Mouse (Mus musculus) G1E-ER4 (cell line): ENCODE results near the gene Rreb1. TPM values are rescaled to one million over a fixed set of nuclear protein-coding genes. Genes with fewer than 3 reads are reported as not detected.

Experiments used
- GATA1 ChIP-seq: IDR thresholded peaks from one replicate; pipeline ENCODE4 v1.8.0; 2012; ENCODE audit warnings: low read length, inconsistent platforms
- polyA plus RNA-seq: library from polyadenylated mRNA; stranded (reverse); fragments of >175 nt; gene quantifications from 2 replicates; pipeline ENCODE4 v1.2.3, GENCODE M21; 2012

Gene Rreb1
- polyA plus RNA-seq, 1 experiment: 80.2 TPM

DNA sequence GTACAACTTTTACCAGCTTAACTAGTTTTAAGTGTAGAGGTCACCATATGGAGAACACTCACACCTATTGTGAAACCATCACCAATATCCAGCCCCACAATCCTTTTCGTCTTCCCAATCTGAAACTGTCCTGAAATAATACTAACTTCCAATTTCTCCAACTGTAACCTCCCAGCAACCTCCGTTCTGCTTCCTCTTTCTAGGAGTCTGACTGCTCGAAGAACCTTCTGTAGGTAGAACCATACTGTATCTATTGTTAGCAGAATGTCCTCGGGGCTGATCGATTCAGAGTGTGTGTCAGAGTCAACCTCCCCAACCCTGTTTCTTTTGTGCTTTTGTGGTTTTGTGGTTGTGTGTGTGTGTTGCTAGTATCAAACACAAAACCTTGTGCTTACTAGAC, 25.0 kb downstream of the Rreb1 start:
- TF ChIP-seq GATA1: no peak

- no peak for TF ChIP-seq GATA1
Measured at GRCm38 (mm10) chr13:37804023-37804422, 25.8 kb downstream of the Rreb1 start.

DNA sequence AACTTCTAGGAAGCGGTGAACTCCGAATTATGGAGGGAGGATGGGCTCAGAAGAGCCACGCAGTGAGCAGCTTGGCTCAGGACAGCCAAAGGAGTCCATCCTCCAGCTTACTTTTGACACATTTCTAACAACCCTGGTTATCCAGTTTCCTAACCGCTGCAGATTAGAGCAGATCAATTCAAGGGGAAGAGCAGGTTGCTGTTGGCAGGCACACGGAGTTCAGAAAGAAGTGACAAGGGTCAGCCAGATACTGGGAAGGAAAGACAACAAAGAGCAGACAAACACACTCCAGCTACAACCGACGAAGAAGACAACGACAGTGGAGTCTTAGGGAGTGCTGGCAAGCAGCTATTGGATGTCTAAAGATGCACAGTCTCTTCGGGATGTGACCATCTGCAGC, 36.8 kb downstream of the Rreb1 start:
- TF ChIP-seq GATA1: no peak

DNA sequence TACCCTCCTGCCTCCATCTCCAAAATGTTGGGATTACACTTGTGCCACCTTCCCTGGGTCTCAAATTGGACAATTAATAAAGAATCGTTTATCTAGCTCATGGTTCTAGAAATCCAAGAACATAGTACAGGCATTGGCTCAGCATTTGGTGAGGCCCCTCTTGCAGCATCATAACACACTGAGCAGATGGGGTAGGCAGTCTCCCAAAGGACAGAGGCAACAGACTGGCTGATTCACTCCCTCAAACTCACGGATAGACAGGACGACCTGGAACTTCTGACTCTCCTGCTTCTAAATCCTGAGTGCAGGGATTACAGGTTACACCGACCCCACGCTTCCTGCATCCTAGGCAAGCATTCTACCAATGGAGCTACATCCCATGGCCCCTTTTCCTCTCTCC, 38.5 kb downstream of the Rreb1 start:
- TF ChIP-seq GATA1: no peak

- TF ChIP-seq GATA1: no peak
Measured at GRCm38 (mm10) chr13:37821413-37821812, 43.2 kb downstream of the Rreb1 start.

DNA sequence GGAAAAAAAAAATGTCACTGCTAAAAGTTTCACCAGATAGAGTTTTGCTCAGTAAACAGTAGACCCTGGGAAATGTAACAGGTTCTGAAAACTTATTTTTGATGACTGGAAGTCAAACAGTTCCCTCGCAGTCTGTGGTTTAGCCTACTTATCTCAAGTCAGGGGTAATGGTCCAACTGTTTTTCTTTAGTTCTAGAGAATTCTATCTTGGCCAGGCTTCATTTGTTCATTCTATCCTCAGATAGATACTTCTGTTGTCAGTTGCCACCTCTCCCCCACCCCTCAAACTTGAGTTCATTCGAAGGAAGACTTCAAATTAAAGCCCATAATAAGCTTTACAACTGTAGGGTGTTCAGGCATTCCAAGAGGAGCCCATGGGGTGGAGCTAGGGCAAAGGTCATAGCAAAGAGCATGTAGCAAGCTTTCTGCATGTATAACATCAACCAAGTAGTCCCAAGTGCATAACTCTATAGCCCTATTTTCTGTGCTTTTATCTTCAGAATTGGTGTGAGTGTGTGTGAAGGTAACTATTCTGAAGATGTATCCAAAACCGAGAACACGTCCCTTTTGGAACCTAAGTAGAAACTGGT, 46.2 kb downstream of the Rreb1 start:
- no peak for TF ChIP-seq GATA1

GRCm38 (mm10) chr13:37824956-37825645, 46.9 kb downstream of the Rreb1 start:
- TF ChIP-seq GATA1: no peak

GRCm38 (mm10) chr13:37825646-37826280, 47.6 kb downstream of the Rreb1 start:
- no peak for TF ChIP-seq GATA1

DNA sequence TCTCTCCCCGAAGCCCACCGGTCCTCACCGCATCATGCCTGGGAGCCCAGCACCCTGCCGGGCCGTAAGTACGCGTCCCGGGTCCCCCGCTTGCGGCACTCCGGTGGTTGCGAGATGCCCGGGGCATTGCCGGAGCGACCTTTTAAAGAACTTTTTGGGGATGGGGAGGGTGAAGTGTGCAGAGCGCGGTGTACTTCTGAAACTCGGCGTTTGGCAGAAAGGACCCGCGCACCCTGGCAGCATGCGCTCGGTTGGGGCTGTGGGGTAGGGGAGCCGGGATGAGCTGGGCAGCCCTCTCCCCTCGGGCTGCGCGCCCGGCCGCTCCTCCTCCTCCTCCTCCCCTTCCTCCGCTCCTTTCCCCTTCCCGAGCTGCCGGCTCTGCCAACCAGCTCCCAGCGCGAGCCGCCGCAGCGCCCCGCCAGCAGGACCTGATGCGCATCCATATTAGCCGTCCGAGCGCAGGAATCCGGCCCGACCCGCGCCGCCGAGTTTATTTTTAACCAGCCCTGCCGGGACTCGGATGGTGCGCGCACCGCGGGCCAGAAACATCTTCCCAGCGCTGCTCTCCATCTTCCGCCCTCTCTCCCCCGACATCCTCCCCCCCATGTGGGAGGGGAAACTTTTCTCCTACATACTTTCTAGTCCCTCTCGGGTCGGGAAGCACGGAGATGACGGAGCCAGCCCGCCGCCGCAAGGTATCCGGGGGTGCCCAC, 48.2 kb downstream of the Rreb1 start:
- TF ChIP-seq GATA1: no peak

- TF ChIP-seq GATA1: no peak
Measured at GRCm38 (mm10) chr13:37826994-37827262, 48.7 kb downstream of the Rreb1 start.

- no peak for TF ChIP-seq GATA1
Measured at GRCm38 (mm10) chr13:37827263-37827995, 49.2 kb downstream of the Rreb1 start.

GRCm38 (mm10) chr13:37827996-37828579, 49.9 kb downstream of the Rreb1 start:
- no peak for TF ChIP-seq GATA1

DNA sequence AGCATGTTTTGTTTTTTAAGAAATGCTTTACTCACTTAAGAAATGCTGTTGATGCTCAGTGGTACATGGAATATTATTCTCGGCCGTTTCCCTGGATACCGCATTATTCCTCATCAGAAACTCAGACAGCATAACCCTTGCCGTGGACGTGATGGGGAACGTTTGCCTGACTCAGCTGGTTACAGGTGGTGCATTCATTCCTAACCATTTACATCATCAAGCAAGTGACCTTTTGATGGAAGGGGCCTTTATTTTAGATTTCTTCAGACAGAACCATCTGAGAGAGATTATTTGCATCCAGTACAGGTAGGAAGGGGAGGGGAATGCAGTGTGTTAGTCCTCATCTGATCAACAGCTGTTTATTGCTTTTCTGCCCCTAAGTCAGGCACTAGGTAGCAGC, 50.7 kb downstream of the Rreb1 start:
- no peak for TF ChIP-seq GATA1

DNA sequence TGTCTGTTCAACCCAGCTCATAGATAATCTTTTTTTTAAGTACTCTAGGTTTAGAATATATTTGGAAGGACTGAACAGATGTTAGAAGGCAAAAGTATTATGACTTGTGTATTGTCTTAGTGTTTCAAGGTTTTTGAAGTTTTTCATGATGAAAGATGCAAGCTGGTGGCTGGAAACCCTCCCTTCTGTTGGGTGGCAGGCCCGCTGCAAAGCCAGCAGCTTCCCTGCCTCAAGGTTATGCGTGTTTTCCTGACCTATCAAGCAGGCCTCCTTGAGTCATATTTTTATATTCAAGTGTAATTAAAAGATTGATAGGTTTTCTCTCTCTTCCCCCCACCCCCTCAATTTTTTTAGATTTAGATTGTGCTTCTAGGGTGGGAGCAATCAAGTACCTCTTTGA, 52.1 kb downstream of the Rreb1 start:
- TF ChIP-seq GATA1: no peak

DNA sequence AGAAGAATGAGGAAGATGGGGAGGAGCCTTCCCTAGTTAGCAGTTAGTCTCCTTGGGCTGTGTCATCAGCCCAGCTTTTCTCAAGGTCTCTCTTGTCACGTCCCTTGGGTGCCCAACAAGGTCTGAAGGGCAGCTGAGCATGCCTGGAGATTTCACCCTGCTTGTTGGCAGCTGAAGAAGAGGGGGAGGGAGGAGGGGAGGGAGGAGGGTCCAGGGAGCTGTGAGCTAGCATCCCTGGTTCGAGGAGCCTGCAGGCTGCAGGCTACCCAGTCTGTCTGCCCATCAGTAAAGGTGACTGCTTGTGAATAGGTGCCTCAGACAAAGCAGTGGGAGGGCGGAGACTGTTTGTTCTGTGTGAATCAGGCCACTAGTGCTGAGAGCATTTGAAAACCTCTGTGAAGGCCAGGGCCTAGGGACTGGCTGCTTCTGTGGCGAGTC, 52.7 kb downstream of the Rreb1 start:
- TF ChIP-seq GATA1: no peak
